Mouse (Mus musculus) intestine, embryonic 14.5 days (tissue): Measurements from ENCODE around the gene Nrsn1. TPM values are rescaled to one million over a fixed set of nuclear protein-coding genes. Genes with fewer than 3 reads are reported as not detected.

Source experiments
- ATAC-seq: fragments of 200-750 bp; cut with Nextera tagmentation; replicated peaks from 2 replicates; pipeline ENCODE4 v1.8.0; 2017; ENCODE audit warnings: low read depth, moderate number of reproducible peaks, moderate TSS enrichment, moderate library complexity; ENCODE audit not compliant: low FRiP score, low TSS enrichment
- DNase-seq: peaks from one replicate; pipeline ENCODE4 v3.0.0-alpha.2; 2018; ENCODE audit warnings: low spot score
- H3K27ac ChIP-seq: fragments of 300-500 bp; sonication (generic); 2 replicates; pipeline ENCODE4 v1.5.1; 2014; ENCODE audit warnings: low read depth, mild to moderate bottlenecking, control low read depth
- H3K27me3 ChIP-seq: fragments of 300-500 bp; sonication (generic); replicated peaks from 2 replicates; pipeline ENCODE4 v1.6.1; 2014; ENCODE audit warnings: low read length, control low read depth; ENCODE audit not compliant: control insufficient read depth, insufficient read depth
- H3K36me3 ChIP-seq: fragments of 300-500 bp; sonication (generic); 2 replicates; pipeline ENCODE4 v1.6.1; 2014; ENCODE audit warnings: low read length, control low read depth; ENCODE audit not compliant: control insufficient read depth, insufficient read depth
- H3K4me1 ChIP-seq: fragments of 300-500 bp; sonication (generic); replicated peaks from 2 replicates; pipeline ENCODE4 v1.6.1; 2014; ENCODE audit warnings: low read length, control low read depth, mixed read lengths; ENCODE audit not compliant: control insufficient read depth, insufficient read depth
- H3K4me2 ChIP-seq: fragments of 300-500 bp; sonication (generic); 2 replicates; pipeline ENCODE4 v1.6.1; 2014; ENCODE audit warnings: low read length
- H3K4me3 ChIP-seq: fragments of 300-500 bp; sonication (generic); 2 replicates; pipeline ENCODE4 v1.5.1; 2014; ENCODE audit warnings: low read depth, low read length, control low read depth, mixed read lengths
- H3K9ac ChIP-seq: fragments of 300-500 bp; sonication (generic); 2 replicates; pipeline ENCODE4 v1.6.1; 2014; ENCODE audit warnings: mild to moderate bottlenecking, low read length
- H3K9me3 ChIP-seq: fragments of 300-500 bp; sonication (generic); 2 replicates; pipeline ENCODE4 v1.6.1; 2016; ENCODE audit warnings: low read length, control low read depth; ENCODE audit not compliant: control insufficient read depth
- WGBS: fragments of 180-500 bp; shearing (Covaris S2); extraction: QIAGEN DNeasy Blood & Tissue Kit; methylation state at CpG from one replicate; pipeline ENCODE4 v1.1.7; 2014; 5-methylcytosine and 5-hydroxymethylcytosine counted together
- polyA plus RNA-seq: library from polyadenylated mRNA; unstranded; fragments of >200 nt; fragmentation: Nextera tagmentation; extraction: Ambion mirVana; gene quantifications from 2 replicates; pipeline ENCODE4 v1.2.1, GENCODE M21; 2014

Gene Nrsn1
- polyA plus RNA-seq, 1 experiment from 2014 or later = 3.6 TPM

- Histone ChIP-seq H3K27ac (no peak overlapping the region), H3K9ac (no peak overlapping the region), H3K4me2 (no peak overlapping the region), H3K4me1 (no peaks in the 10 kb centered on the region; the same call in 1 of the 2 replicates), H3K36me3 (no peaks in the 10 kb centered on the region), H3K27me3 (no peaks in the 10 kb centered on the region), H3K9me3 (no peaks in the 10 kb centered on the region), H3K4me3 (no peak overlapping the region)
- WGBS = 95% methylated on average over 6 of the region's 6 CpGs
- ATAC-seq (no peak), DNase-seq (no peak)
Measured at GRCm38 (mm10) chr13:25257608-25258007, 12.7 kb downstream of the Nrsn1 start.

DNA sequence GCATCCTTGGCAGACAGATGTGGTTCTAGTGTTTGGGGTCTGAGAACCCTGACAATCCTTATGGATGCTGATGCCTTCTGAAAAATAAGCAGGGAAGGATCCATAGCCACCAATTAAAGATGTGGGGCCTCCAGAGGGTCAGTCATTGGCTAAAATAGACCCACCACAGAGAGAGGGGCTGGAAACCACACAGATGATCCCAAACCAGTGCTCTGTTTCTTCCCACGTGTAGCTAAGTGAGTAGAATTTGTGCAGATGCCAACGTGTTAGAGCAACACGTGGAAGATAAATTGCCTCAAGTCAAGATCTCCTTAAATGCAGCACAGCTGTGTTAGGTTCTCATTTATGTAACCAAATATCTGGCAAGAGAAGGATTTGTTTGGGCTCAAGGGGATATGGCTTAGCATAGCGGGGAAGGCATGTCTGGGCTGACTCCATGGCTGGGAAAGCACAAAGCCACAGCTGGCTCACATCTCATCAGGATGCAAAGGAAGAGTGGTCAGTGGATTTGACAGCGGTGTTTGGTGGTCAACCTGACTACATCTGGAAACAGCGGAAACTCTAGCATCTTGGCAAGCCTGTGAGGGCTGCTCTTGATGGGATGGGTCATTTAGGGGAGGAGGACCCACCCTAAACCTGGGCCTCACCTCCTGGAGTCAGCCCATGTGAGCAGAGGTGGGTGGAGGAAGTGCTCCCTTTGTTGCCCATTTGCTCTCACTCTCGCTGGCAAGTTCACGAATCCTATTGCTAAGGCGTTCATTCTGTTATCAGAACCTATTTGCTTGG lies 15.6 kb downstream of the Nrsn1 start:
- ATAC-seq = no peak
- no peak for DNase-seq
- Histone ChIP-seq H3K36me3 (no peaks in the 10 kb centered on the region), H3K27ac (no peak overlapping the region), H3K4me1 (no peaks in the 10 kb centered on the region; the same call in 1 of the 2 replicates), H3K9me3 (no peaks in the 10 kb centered on the region), H3K4me3 (no peak overlapping the region), H3K4me2 (no peak overlapping the region), H3K27me3 (no peaks in the 10 kb centered on the region), H3K9ac (no peak overlapping the region)
- 62% methylated on average over 9 of the region's 9 CpGs for WGBS

- WGBS = 87% methylated on average over 1 of the region's 1 CpGs
- Histone ChIP-seq H3K9me3 (no peaks in the 10 kb centered on the region), H3K4me2 (no peak overlapping the region), H3K36me3 (no peaks in the 10 kb centered on the region), H3K27me3 (no peaks in the 10 kb centered on the region), H3K9ac (no peak overlapping the region), H3K27ac (no peak overlapping the region), H3K4me1 (no peaks in the 10 kb centered on the region; the same call in 1 of the 2 replicates), H3K4me3 (no peak overlapping the region)
- ATAC-seq (no peak), DNase-seq (no peak)
Measured at GRCm38 (mm10) chr13:25251893-25252292, 18.4 kb downstream of the Nrsn1 start.

- ATAC-seq (no peak), DNase-seq (no peak)
- no peak overlapping the region for H3K27ac ChIP-seq
- H3K4me2 ChIP-seq = no peak overlapping the region
- no peak overlapping the region for H3K9ac ChIP-seq
- H3K4me1 ChIP-seq = no peaks in the 10 kb centered on the region
- 51% methylated on average over 5 of the region's 5 CpGs for WGBS
- H3K4me3 ChIP-seq = no peak overlapping the region
- H3K9me3 ChIP-seq = no peaks in the 10 kb centered on the region
- no peaks in the 10 kb centered on the region for H3K27me3 ChIP-seq
- no peaks in the 10 kb centered on the region for H3K36me3 ChIP-seq
Measured at GRCm38 (mm10) chr13:25220186-25220787, 50.0 kb downstream of the Nrsn1 start.

GRCm38 (mm10) chr13:25218394-25218793 lies 51.9 kb downstream of the Nrsn1 start:
- no peak overlapping the region for H3K9ac ChIP-seq
- no peaks in the 10 kb centered on the region for H3K36me3 ChIP-seq
- no peak for ATAC-seq
- H3K4me1 ChIP-seq = no peaks in the 10 kb centered on the region
- H3K27ac ChIP-seq = no peak overlapping the region
- no peak for DNase-seq
- no peaks in the 10 kb centered on the region for H3K9me3 ChIP-seq
- no peaks in the 10 kb centered on the region for H3K27me3 ChIP-seq
- 87% methylated on average over 1 of the region's 1 CpGs for WGBS
- H3K4me3 ChIP-seq = no peak overlapping the region
- H3K4me2 ChIP-seq = no peak overlapping the region

- no peak overlapping the region for H3K9ac ChIP-seq
- no peak for ATAC-seq
- DNase-seq = no peak
- H3K27me3 ChIP-seq = no peaks in the 10 kb centered on the region
- H3K4me3 ChIP-seq = no peak overlapping the region
- no peaks in the 10 kb centered on the region for H3K36me3 ChIP-seq
- H3K4me1 ChIP-seq = no peaks in the 10 kb centered on the region
- H3K4me2 ChIP-seq = no peak overlapping the region
- H3K9me3 ChIP-seq = no peaks in the 10 kb centered on the region
- H3K27ac ChIP-seq = no peak overlapping the region
- WGBS = 83% methylated on average over 5 of the region's 5 CpGs
Measured at GRCm38 (mm10) chr13:25206950-25207349, 63.4 kb downstream of the Nrsn1 start.

Other genes starting within 250 kb of the Nrsn1 start
- 0.09 and 0.70 TPM in 2 replicates for gene Dcdc2a, start 214.5 kb downstream of the Nrsn1 start, polyA plus RNA-seq